Mouse (Mus musculus) megakaryocyte-erythroid progenitor cell, adult 5-6 weeks (primary cell): ENCODE data around the gene Myo5a. TPM values are rescaled to one million over a fixed set of nuclear protein-coding genes. Genes with fewer than 3 reads are reported as not detected.

Experiments used
- ATAC-seq: replicated peaks from 2 replicates; pipeline ENCODE4 v1.8.0; 2016; ENCODE audit warnings: mild to moderate bottlenecking, inconsistent platforms; ENCODE audit not compliant: severe bottlenecking, poor library complexity, low FRiP score, low TSS enrichment
- total RNA-seq, 2 experiments: library from RNA; stranded (forward) in 1 of 2; stranded (reverse) in 1 of 2; fragments of 200-1000, 215-1000 nt in 1 of 2; fragments of >200 nt in 1 of 2; fragmentation: Nextera tagmentation in 1 of 2; gene quantifications; 2 replicates each; pipeline ENCODE4 v1.2.3; 2014 to 2017

The Myo5a gene
- total RNA-seq (2014; fragmentation: Nextera tagmentation) (7.5 and 10.4 TPM in 2 replicates), total RNA-seq (2017) (14.4 and 22.2 TPM in 2 replicates)

- ATAC-seq = no peak
Measured at GRCm38 (mm10) chr9:75070457-75071028, at the start of gene Myo5a. Gene Myo5a, plus strand, starts transcription at chr9:75071015.

DNA sequence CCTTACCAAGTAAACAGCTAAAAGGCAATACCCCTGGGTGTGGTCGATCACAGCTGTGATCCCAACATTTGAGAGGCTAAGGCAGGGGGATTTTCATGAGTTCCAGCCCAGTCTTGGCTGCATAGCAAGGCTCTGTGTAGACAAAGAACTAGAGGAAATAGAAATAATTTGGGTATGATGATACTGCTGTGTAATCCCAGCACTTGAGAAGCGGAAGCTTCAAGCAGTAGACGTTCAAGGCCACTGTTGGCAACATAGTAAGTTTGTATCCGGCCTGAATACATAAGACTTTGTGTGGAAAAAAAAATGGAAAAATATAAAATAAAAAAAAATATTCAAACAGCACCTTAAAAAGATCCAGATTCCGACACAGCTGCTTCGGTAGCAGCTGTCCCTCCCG, 48.3 kb upstream of the Myo5a start:
- no peak for ATAC-seq

DNA sequence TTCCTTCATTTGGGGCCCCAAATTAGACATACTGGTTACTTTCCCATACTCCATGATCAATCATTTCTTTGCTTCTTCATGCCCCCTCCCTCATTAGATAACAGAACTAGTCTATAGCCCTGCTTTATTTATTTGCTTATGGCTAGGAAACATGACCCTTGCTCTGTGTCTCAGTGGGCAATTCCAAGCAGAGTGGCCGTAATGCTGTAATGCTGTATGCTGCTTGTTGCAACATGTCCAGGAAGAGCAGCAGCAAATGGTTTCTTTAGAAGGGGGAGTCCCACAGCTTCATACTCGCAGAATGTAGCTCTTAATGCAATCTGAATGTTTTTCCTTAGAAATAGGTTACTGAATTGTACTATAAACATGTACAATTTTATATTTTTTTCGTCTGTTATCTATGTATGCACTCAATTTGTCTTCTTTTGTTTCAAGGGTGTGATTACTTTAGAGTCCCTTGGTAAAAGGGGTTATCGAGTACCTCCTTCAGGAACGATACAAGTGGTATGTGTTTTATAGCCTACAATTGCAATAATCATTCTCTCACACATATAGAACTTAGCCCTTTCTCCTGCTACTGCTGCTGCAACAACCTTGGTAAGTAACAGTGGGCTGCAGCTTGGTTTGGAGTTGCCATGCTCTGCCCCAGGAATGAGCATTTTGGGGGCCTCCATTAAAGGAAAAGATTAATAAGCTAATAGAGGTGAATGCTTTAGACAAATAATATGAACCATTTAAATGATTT, 47.5 kb upstream of the Myo5a start:
- ATAC-seq = no peak

DNA sequence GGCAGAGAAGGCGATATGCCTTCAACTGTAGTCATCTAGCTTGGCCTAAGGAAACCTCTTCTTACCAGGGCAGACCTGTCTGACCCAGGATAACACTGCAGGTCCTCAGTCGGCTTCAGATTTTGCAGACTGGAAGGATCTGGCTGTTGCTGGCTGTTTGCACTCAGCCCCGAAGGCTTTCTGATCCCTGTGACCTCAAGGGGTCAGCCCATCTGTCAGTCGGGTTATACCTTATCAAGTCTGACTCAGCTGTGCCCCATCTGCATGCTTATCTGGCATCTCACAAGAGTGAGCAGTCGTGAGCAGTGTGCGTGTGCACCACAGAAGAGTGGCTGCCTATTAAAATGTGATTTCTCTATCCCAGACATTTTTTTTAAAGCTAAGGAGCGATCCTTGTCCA, 46.7 kb upstream of the Myo5a start:
- ATAC-seq = peak; percentile 95

- peak; percentile 74; the same call in 1 of the 2 replicates for ATAC-seq
Measured at GRCm38 (mm10) chr9:75025689-75026088, 45.1 kb upstream of the Myo5a start.

DNA sequence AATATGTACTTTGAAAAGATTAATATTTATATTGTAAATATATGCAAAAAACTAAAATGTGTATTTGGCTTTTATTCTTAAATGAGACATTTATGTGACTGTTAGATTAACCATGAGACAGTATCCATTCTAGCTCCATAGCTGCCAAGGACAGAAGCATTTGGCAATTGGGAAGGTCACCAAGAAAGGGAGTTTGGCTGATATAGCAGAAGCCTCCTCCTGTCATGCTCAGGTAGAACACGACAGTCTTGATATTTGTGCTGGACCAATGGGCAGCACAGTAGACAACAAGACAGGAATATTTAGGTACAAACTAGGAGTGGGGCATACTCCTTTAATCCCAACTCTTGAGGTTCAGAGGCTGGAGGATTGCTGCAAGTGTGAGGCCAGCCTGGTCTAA, 38.4 kb upstream of the Myo5a start:
- no peak for ATAC-seq

DNA sequence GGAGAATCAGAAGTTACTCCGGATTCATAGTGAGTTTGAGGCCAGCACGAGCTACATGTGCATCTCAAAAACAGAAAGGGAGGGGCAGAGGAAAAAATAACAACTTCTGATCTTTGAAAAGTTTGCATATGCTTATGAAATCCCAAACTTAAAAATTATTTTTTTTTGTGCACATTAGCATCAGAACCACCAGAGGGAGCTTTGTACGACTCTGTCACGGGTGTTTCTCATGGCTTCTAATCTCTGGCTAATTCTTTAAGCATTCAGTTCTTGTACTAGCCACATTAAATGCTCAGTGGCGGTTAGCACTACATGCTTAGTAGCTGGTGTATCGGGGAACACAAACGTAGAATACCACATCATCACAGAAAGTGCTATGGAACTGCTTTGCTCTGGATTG, 37.7 kb upstream of the Myo5a start:
- ATAC-seq = no peak; the same call in 1 of the 2 replicates

DNA sequence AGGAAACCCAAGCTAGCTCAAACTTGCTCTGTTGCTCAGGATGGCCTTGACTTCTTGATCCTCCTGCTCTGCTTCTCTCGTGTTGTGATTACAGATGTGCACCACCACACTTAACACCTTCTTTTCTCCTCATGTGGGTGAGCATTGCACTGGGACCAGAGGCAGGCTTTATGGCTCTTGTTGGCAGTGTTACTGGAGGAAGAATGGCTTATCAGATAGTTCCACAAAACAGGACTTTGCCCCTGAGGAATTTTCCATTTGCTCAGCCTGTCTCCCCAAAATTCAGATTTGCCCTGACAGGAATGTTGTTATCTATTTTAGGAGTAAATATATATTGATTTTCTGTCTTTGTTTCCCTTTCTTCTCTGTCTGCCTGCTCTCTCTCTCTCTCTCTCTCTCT, 36.1 kb upstream of the Myo5a start:
- no peak for ATAC-seq

DNA sequence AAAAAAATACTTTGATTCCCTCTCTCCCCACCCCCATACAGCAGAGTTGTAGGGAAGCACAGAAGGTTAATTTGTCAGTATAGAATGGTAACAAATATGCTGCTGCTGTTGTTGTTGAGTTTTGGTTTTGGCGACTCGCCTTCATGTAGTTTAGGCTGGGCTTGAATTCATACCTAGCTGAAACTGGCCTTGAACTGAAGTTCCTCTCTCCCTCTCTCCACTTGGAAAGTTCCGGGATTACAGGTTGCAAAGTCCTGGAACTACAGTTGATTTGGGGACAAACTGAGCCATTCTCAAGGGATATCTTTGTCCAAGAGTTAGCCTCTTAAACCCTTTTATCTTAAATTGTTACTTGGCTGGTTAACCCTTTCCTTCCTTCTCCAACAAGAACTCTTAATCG, 34.9 kb upstream of the Myo5a start:
- no peak for ATAC-seq

GRCm38 (mm10) chr9:75037451-75038356, 33.1 kb upstream of the Myo5a start, which contains the start of gene Arpp19:
Gene Arpp19, plus strand, starts transcription at chr9:75037614.
- ATAC-seq = peak; percentile 92

- ATAC-seq = no peak
Measured at GRCm38 (mm10) chr9:75038357-75038688, 32.5 kb upstream of the Myo5a start.

DNA sequence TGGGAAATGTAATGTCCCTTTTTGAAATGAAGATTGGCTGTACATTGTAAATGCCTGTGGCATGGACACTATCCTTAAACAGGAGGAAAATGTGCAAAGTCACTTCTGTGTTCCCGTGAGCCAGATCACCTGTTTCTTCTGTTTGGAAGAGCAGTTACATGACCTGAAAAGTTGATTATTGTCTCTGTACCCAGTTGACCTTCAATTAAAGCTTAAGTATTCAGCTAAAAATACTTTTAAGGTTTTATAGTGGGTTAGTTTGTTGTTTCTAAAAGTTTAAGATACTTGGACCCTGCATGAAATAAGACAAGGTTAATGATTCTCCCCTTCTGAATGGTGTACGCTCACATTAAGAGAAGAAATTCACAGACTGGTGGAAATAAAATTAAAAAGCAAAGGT, 30.2 kb upstream of the Myo5a start:
- ATAC-seq = no peak

GRCm38 (mm10) chr9:75041840-75042525, 28.8 kb upstream of the Myo5a start:
- ATAC-seq = no peak

DNA sequence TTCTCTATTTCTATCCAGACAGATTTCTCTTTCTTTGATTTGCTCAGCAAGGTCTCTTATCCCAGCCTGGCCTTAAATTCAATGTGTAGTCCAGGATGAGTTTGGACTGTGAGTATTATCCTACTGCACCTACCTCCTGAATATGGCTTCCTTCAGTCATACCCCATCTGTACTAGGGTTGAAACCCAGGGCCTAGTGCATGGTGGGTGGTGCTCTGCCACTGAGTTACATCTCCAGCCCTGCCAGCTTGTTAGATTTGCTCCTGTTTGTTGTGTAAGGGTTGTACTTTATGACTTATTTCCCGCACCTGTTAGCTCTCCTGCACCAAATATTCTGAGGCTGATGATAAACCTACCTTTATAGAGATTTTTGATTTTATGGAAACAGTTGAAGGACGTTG, 27.6 kb upstream of the Myo5a start:
- no peak for ATAC-seq

GRCm38 (mm10) chr9:75047079-75047478, 23.7 kb upstream of the Myo5a start:
- no peak for ATAC-seq

DNA sequence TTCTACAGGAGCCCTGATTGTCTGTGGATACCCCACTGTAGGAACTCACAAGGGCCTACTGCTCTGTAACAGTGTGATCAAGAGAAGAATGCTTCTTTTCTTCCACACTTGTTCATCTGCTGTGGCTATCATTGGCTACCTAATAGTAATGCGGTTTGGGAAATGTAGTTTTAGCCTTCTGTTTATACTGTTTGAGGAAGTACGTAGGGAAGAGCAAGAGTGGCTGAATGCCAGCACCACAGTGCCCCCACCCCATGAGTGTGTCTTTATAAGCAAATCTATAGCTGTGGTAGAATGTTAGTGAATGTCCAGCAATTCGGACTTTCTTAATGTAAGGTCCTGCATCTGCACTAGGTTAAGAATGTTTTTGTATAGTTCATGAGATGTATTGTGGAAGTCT, 21.7 kb upstream of the Myo5a start:
- ATAC-seq = no peak

GRCm38 (mm10) chr9:75050003-75050402, 20.8 kb upstream of the Myo5a start:
- peak; percentile 89 for ATAC-seq

DNA sequence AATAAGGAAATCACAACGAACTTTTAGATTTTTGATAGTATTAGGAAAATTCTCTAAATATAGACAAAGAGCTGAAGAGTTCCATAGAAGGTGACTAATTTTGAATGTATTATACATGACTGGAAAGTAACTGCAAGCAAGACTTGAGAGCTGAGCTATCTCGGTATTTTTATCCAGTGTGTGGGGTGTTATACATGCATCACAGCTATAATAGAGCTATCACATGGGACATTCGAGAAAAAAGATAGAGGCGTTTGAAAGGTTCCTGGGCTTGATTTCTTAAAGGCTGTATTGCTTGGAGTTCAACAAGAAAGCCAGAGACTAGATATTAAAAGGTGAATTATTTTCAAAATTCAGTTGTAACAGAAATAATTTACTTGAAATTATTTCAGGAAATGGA, 19.0 kb upstream of the Myo5a start:
- ATAC-seq = no peak

GRCm38 (mm10) chr9:75055046-75055445, 15.8 kb upstream of the Myo5a start:
- no peak for ATAC-seq
